Mouse (Mus musculus) 416B (cell line): ENCODE data around the gene Gpr4.

Experiments used
- DNase-seq: peaks from one replicate; pipeline ENCODE4 v3.0.0; 2011; ENCODE audit warnings: low read depth

Gpr4 gene

GRCm38 (mm10) chr7:19265928-19266822, 53.8 kb downstream of the Gpr4 start:
- peak; percentile 87 for DNase-seq

- peak; percentile 83 for DNase-seq
Measured at GRCm38 (mm10) chr7:19267051-19267450, 54.7 kb downstream of the Gpr4 start.

GRCm38 (mm10) chr7:19268993-19269681, 56.8 kb downstream of the Gpr4 start:
- peak; percentile 81 for DNase-seq

- peak; percentile 88 for DNase-seq
Measured at GRCm38 (mm10) chr7:19269721-19270441, 57.5 kb downstream of the Gpr4 start.

GRCm38 (mm10) chr7:19270509-19271237, 58.3 kb downstream of the Gpr4 start:
- DNase-seq = peak; percentile 48

GRCm38 (mm10) chr7:19271238-19272172, 59.2 kb downstream of the Gpr4 start, which contains the start of gene Vasp:
Gene Vasp (minus strand): TSS chr7:19271817.
- peak; percentile 91 for DNase-seq

GRCm38 (mm10) chr7:19272173-19272764, 59.9 kb downstream of the Gpr4 start:
- DNase-seq = peak; percentile 92
